Mouse (Mus musculus): Measurements from ENCODE around the gene Runx3. TPM values are rescaled to one million over a fixed set of nuclear protein-coding genes. Genes with fewer than 3 reads are reported as not detected.

Gene Runx3
- polyA plus RNA-seq, 1 experiment from 2014 or later = 0.60 TPM

- no peak overlapping the region for H3K4me2 ChIP-seq (ENCODE audit: low read depth, low read length)
- no peaks in the 10 kb centered on the region for H3K9me3 ChIP-seq (replicated peaks; ENCODE audit: control insufficient read depth, low read length)
- no peaks in the 10 kb centered on the region for H3K36me3 ChIP-seq (ENCODE audit: control insufficient read depth, insufficient read depth)
- no peak for ATAC-seq (ENCODE audit: low read depth)
- H3K9ac ChIP-seq (ENCODE audit: low read depth, low read length) = no peak overlapping the region
- peaks cover 4% of the 10 kb centered on the region for H3K27me3 ChIP-seq (ENCODE audit: control insufficient read depth, insufficient read depth, low read depth, low read length)
- H3K4me3 ChIP-seq (ENCODE audit: low read depth, low read length) = no peak overlapping the region
- H3K4me1 ChIP-seq (ENCODE audit: control insufficient read depth, low read depth, low read length) = peaks cover 16% of the 10 kb centered on the region
- 42% methylated on average over 5 of the region's 5 CpGs for WGBS (ENCODE audit: insufficient replicate concordance)
- H3K27ac ChIP-seq (ENCODE audit: low read length) = no peak overlapping the region
Measured at GRCm38 (mm10) chr4:135204666-135205065, 84.2 kb downstream of the Runx3 start.

DNA sequence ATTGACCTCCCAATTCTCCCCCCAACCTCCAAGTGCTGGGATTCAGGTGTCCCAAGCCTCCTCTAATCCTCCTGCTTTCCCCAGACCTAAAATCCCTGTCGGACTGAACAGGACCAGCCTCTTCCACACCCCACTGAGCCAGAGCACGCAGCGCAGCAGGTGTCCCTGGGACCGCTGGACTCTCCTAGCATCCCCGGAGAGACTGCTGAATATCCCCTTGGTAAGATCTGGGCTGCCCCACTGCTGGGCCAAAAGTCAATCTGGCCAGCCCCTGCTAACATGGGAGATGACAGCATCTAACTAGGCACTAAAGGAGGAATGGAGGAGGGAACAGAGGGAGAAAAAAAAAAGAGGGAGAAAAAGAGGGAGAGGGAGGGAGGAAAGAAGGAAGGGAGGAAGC lies 84.8 kb downstream of the Runx3 start:
- Histone ChIP-seq H3K36me3 (ENCODE audit: control insufficient read depth, insufficient read depth) (no peaks in the 10 kb centered on the region), H3K27me3 (ENCODE audit: control insufficient read depth, insufficient read depth, low read depth, low read length) (peaks cover 4% of the 10 kb centered on the region), H3K4me2 (ENCODE audit: low read depth, low read length) (no peak overlapping the region), H3K4me3 (ENCODE audit: low read depth, low read length) (no peak overlapping the region), H3K9ac (ENCODE audit: low read depth, low read length) (no peak overlapping the region), H3K27ac (ENCODE audit: low read length) (no peak overlapping the region), H3K4me1 (ENCODE audit: control insufficient read depth, low read depth, low read length) (peaks cover 16% of the 10 kb centered on the region), H3K9me3 (replicated peaks; ENCODE audit: control insufficient read depth, low read length) (no peaks in the 10 kb centered on the region)
- WGBS (ENCODE audit: insufficient replicate concordance) = 58% methylated on average over 5 of the region's 5 CpGs
- no peak for ATAC-seq (ENCODE audit: low read depth)

DNA sequence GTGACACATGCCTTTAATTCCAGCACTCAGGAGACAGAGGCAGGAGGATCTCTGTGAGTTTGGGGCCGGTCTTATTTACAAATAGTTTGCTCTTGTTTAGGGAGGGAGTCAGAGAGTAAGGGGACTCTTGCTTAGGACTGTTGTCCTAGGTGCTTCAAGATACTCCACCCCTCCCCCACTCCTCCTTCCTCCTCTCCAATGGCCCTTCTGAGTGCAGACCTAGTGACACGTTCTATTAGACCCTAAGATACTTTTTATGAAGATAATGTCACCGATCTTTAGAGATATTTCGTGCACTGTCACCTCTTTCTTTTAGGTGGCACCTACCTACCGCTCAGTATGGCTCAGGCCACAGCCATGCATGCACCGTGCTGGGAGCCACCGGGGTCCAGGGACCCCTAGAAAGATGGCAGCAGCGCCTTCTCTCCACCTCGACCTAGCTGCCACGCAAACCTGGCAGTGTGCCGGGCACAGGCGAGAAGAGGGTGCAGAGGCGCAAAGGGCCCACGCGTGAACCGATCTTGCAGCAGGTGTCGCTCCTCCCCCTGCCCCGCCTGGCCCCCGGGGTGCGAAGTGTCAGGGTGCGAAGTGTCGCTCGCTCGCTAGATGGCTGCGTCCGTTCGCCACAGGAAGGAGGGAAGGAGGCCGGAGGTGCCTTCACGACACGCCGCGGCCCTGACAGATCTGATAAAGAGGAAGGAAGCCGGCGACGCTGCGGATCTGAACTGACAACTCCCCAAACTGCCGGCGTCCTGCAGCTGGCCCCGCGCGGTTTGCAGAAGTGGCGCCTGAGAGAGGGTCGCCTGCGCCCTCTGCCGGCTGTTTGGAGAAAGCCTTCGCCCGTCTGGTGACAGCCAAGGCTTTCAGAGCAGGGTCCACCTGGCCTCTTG lies 85.5 kb downstream of the Runx3 start:
- H3K4me2 ChIP-seq (ENCODE audit: low read depth, low read length) = peak overlapping the region; percentile 76
- no peaks in the 10 kb centered on the region for H3K9me3 ChIP-seq (replicated peaks; ENCODE audit: control insufficient read depth, low read length)
- no peaks in the 10 kb centered on the region; the same call in 1 of the 2 replicates for H3K36me3 ChIP-seq (ENCODE audit: control insufficient read depth, insufficient read depth)
- H3K4me3 ChIP-seq (ENCODE audit: low read depth, low read length) = peak overlapping the region; percentile 50
- WGBS (ENCODE audit: insufficient replicate concordance) = 1% methylated on average over 47 of the region's 47 CpGs
- H3K4me1 ChIP-seq (ENCODE audit: control insufficient read depth, low read depth, low read length) = peaks cover 16% of the 10 kb centered on the region
- ATAC-seq (ENCODE audit: low read depth) = peak; percentile 68
- peak overlapping the region; percentile 47 for H3K9ac ChIP-seq (ENCODE audit: low read depth, low read length)
- peaks cover 4% of the 10 kb centered on the region for H3K27me3 ChIP-seq (ENCODE audit: control insufficient read depth, insufficient read depth, low read depth, low read length)
- no peak overlapping the region for H3K27ac ChIP-seq (ENCODE audit: low read length)

- 69% methylated on average over 2 of the region's 2 CpGs for WGBS (ENCODE audit: insufficient replicate concordance)
- Histone ChIP-seq H3K9ac (ENCODE audit: low read depth, low read length) (no peak overlapping the region), H3K4me1 (ENCODE audit: control insufficient read depth, low read depth, low read length) (peaks cover 7% of the 10 kb centered on the region)
Measured at GRCm38 (mm10) chr4:135209846-135210245, 89.4 kb downstream of the Runx3 start.

DNA sequence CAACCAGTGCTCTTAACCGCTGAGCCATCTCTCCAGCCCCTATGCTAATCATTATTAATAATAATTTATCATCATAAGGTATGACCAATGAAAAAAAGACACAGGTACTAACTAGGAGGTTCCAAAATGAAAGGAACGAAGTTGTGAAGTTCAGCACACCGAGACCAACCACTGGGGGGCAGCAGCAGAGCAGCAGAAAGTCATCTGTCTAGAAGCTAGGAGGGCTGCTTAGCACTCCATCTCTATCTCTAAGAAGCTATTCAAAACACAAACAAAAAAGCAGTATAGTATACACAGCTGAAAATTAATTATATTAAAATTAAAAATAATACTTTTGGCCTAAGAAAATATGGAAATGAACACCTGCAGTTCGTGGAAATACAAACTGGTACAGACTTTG lies 99.2 kb downstream of the Runx3 start:
- Histone ChIP-seq H3K9me3 (replicated peaks; ENCODE audit: control insufficient read depth, low read length) (no peaks in the 10 kb centered on the region), H3K36me3 (ENCODE audit: control insufficient read depth, insufficient read depth) (peaks cover 73% of the 10 kb centered on the region), H3K9ac (ENCODE audit: low read depth, low read length) (no peak overlapping the region), H3K4me3 (ENCODE audit: low read depth, low read length) (no peak overlapping the region), H3K4me1 (ENCODE audit: control insufficient read depth, low read depth, low read length) (no peaks in the 10 kb centered on the region; the same call in 1 of the 2 replicates), H3K27me3 (ENCODE audit: control insufficient read depth, insufficient read depth, low read depth, low read length) (no peaks in the 10 kb centered on the region), H3K27ac (ENCODE audit: low read length) (no peak overlapping the region), H3K4me2 (ENCODE audit: low read depth, low read length) (no peak overlapping the region)
- 41% methylated on average over 4 of the region's 4 CpGs for WGBS (ENCODE audit: insufficient replicate concordance)
- peak; percentile 44; the same call in 1 of the 2 replicates for ATAC-seq (ENCODE audit: low read depth)

More at GRCm38 (mm10) chr4:135209846-135210245, 89.4 kb downstream of the Runx3 start:
- ATAC-seq (ENCODE audit: low read depth) = no peak
- Histone ChIP-seq H3K9me3 (replicated peaks; ENCODE audit: control insufficient read depth, low read length) (no peaks in the 10 kb centered on the region), H3K4me3 (ENCODE audit: low read depth, low read length) (no peak overlapping the region), H3K27ac (ENCODE audit: low read length) (no peak overlapping the region), H3K36me3 (ENCODE audit: control insufficient read depth, insufficient read depth) (peaks cover 13% of the 10 kb centered on the region), H3K27me3 (ENCODE audit: control insufficient read depth, insufficient read depth, low read depth, low read length) (peaks cover 4% of the 10 kb centered on the region), H3K4me2 (ENCODE audit: low read depth, low read length) (no peak overlapping the region)

DNA sequence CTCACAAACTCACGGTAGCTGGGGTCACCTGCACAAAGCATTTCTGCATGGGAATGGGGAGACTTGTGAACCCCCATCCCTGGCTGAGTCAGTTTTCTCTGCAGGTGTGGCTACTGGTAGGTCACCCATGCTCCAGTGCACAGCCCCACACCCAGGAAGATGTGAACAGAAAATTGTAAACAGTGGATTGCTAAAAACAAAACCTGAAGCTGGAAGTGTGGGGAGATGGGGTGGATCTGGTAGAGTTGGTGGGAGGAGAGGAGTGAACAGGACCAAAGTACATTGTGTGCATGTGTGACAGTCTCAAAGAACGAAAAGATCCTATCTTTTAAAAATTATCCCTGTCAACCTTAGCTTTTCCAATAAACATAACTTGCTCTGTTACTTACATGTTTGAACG lies 100.2 kb downstream of the Runx3 start:
- Histone ChIP-seq H3K36me3 (ENCODE audit: control insufficient read depth, insufficient read depth) (peaks cover 74% of the 10 kb centered on the region), H3K9me3 (replicated peaks; ENCODE audit: control insufficient read depth, low read length) (no peaks in the 10 kb centered on the region), H3K27me3 (ENCODE audit: control insufficient read depth, insufficient read depth, low read depth, low read length) (no peaks in the 10 kb centered on the region), H3K4me1 (ENCODE audit: control insufficient read depth, low read depth, low read length) (no peaks in the 10 kb centered on the region; the same call in 1 of the 2 replicates), H3K9ac (ENCODE audit: low read depth, low read length) (no peak overlapping the region), H3K4me2 (ENCODE audit: low read depth, low read length) (no peak overlapping the region), H3K27ac (ENCODE audit: low read length) (peak overlapping the region; percentile 12; the same call in 1 of the 2 replicates), H3K4me3 (ENCODE audit: low read depth, low read length) (no peak overlapping the region)
- 76% methylated on average over 3 of the region's 3 CpGs for WGBS (ENCODE audit: insufficient replicate concordance)
- ATAC-seq (ENCODE audit: low read depth) = 0 out of 2 replicates have a peak, but pooled peaks have one; percentile 27

DNA sequence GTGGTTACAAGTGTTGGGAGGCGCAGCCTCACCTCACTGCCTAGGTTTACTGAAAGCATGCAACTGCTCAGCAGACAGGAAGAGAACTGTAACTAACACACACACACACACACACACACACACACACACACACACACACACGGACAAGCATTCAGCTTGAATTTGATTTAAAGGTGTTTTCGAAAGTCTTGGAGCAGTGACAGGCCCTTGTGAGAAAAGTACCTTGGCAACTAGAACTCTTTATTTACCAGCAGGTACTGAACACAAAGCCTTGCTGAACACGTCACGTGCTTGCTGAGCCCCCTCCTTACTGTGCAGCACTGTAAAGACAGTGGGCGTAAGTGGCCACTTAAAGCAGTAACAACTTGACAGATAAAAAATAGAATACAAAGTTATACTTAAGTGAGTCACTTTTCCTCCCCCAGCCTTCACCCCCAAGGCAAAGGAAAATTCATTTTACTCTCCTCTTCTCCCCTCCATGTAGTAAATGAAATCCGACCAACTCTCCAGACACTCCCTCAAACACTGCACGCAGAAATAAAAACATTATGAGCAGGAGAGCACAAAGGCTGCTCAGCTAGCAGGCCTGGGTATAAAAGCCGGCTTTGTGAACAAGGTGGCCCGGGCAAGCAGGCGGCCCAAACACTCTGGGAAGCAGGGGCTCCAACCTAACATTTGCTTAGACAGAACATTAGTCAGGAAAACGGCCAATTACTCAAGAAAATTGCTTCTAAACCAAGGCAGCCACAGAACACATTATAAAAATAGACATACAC lies 101.4 kb downstream of the Runx3 start:
- no peaks in the 10 kb centered on the region for H3K9me3 ChIP-seq (replicated peaks; ENCODE audit: control insufficient read depth, low read length)
- H3K9ac ChIP-seq (ENCODE audit: low read depth, low read length) = no peak overlapping the region
- H3K4me2 ChIP-seq (ENCODE audit: low read depth, low read length) = no peak overlapping the region
- H3K27ac ChIP-seq (ENCODE audit: low read length) = no peak overlapping the region
- no peaks in the 10 kb centered on the region; the same call in 1 of the 2 replicates for H3K4me1 ChIP-seq (ENCODE audit: control insufficient read depth, low read depth, low read length)
- no peaks in the 10 kb centered on the region for H3K27me3 ChIP-seq (ENCODE audit: control insufficient read depth, insufficient read depth, low read depth, low read length)
- ATAC-seq (ENCODE audit: low read depth) = no peak
- H3K36me3 ChIP-seq (ENCODE audit: control insufficient read depth, insufficient read depth) = peaks cover 70% of the 10 kb centered on the region
- WGBS (ENCODE audit: insufficient replicate concordance) = 84% methylated on average over 12 of the region's 12 CpGs
- no peak overlapping the region for H3K4me3 ChIP-seq (ENCODE audit: low read depth, low read length)

GRCm38 (mm10) chr4:135223808-135224207 lies 103.4 kb downstream of the Runx3 start:
- H3K36me3 ChIP-seq (ENCODE audit: control insufficient read depth, insufficient read depth) = peaks cover 51% of the 10 kb centered on the region
- H3K4me1 ChIP-seq (ENCODE audit: control insufficient read depth, low read depth, low read length) = no peaks in the 10 kb centered on the region; the same call in 1 of the 2 replicates
- ATAC-seq (ENCODE audit: low read depth) = no peak
- no peaks in the 10 kb centered on the region for H3K9me3 ChIP-seq (replicated peaks; ENCODE audit: control insufficient read depth, low read length)
- no peak overlapping the region for H3K4me3 ChIP-seq (ENCODE audit: low read depth, low read length)
- 93% methylated on average over 9 of the region's 9 CpGs for WGBS (ENCODE audit: insufficient replicate concordance)
- no peak overlapping the region for H3K4me2 ChIP-seq (ENCODE audit: low read depth, low read length)
- H3K27me3 ChIP-seq (ENCODE audit: control insufficient read depth, insufficient read depth, low read depth, low read length) = no peaks in the 10 kb centered on the region
- no peak overlapping the region for H3K27ac ChIP-seq (ENCODE audit: low read length)
- no peak overlapping the region for H3K9ac ChIP-seq (ENCODE audit: low read depth, low read length)
